Mouse (Mus musculus) intestine, embryonic 15.5 days (tissue): ENCODE measurements around the gene Vstm2a. TPM values are rescaled to one million over a fixed set of nuclear protein-coding genes. Genes with fewer than 3 reads are reported as not detected.

Source experiments
- ATAC-seq: fragments of 200-750 bp; cut with Nextera tagmentation; 2 replicates; pipeline ENCODE4 v1.8.0; 2017; ENCODE audit warnings: moderate TSS enrichment, moderate library complexity
- H3K27ac ChIP-seq: fragments of 300-500 bp; sonication (generic); 2 replicates; pipeline ENCODE4 v1.5.1; 2015; ENCODE audit warnings: mild to moderate bottlenecking, inconsistent platforms
- H3K27me3 ChIP-seq: fragments of 300-500 bp; sonication (generic); replicated peaks from 2 replicates; pipeline ENCODE4 v1.6.1; 2015; ENCODE audit warnings: inconsistent platforms
- H3K36me3 ChIP-seq: fragments of 300-500 bp; sonication (generic); 2 replicates; pipeline ENCODE4 v1.6.1; 2015; ENCODE audit warnings: inconsistent platforms
- H3K4me1 ChIP-seq: fragments of 300-500 bp; sonication (generic); replicated peaks from 2 replicates; pipeline ENCODE4 v1.6.1; 2015; ENCODE audit warnings: inconsistent platforms
- H3K4me2 ChIP-seq: fragments of 300-500 bp; sonication (generic); replicated peaks from 2 replicates; pipeline ENCODE4 v1.6.1; 2015; ENCODE audit warnings: mild to moderate bottlenecking, inconsistent platforms
- H3K4me3 ChIP-seq: fragments of 300-500 bp; sonication (generic); replicated peaks from 2 replicates; pipeline ENCODE4 v1.5.1; 2015; ENCODE audit warnings: inconsistent platforms
- H3K9ac ChIP-seq: fragments of 300-500 bp; sonication (generic); 2 replicates; pipeline ENCODE4 v1.6.1; 2015; ENCODE audit warnings: inconsistent platforms
- H3K9me3 ChIP-seq: fragments of 300-500 bp; sonication (generic); 2 replicates; pipeline ENCODE4 v1.6.1; 2016; ENCODE audit warnings: inconsistent platforms
- WGBS: fragments of 180-500 bp; shearing (Covaris S2); methylation state at CpG from one replicate; pipeline ENCODE4 v1.1.7; 2015; 5-methylcytosine and 5-hydroxymethylcytosine counted together
- polyA plus RNA-seq: library from polyadenylated mRNA; unstranded; fragments of >200 nt; fragmentation: Nextera tagmentation; extraction: Ambion mirVana; gene quantifications from 2 replicates; pipeline ENCODE4 v1.2.1, GENCODE M21; 2015

The Vstm2a gene
- 1.8 and 1.9 TPM in 2 replicates for polyA plus RNA-seq

GRCm38 (mm10) chr11:16257473-16257921 lies at the start of gene Vstm2a:
Vstm2a (plus strand) TSS chr11:16257724.
- peaks cover 10% of the 10 kb centered on the region for H3K4me1 ChIP-seq
- no peaks in the 10 kb centered on the region for H3K36me3 ChIP-seq
- peak within 1 kb of the TSS; percentile 95 for H3K4me2 ChIP-seq
- no peak within 1 kb of the TSS for H3K27ac ChIP-seq
- peak; percentile 82 for ATAC-seq
- peak within 1 kb of the TSS; percentile 43 for H3K9ac ChIP-seq
- H3K27me3 ChIP-seq: peaks cover 36% of the 10 kb centered on the region
- H3K4me3 ChIP-seq: peak within 1 kb of the TSS; percentile 55
- H3K9me3 ChIP-seq: no peaks in the 10 kb centered on the region
- under 1% methylated on average over 44 of the region's 44 CpGs for WGBS

GRCm38 (mm10) chr11:16257011-16257410 lies 513 bp upstream of the Vstm2a start:
- ATAC-seq: no peak
- Histone ChIP-seq H3K9ac (no peak overlapping the region), H3K27ac (no peak overlapping the region), H3K9me3 (no peaks in the 10 kb centered on the region), H3K27me3 (peaks cover 36% of the 10 kb centered on the region), H3K36me3 (no peaks in the 10 kb centered on the region), H3K4me1 (peaks cover 10% of the 10 kb centered on the region), H3K4me2 (peak overlapping the region; percentile 95), H3K4me3 (peak overlapping the region; percentile 55)
- WGBS: 30% methylated on average over 7 of the region's 7 CpGs

GRCm38 (mm10) chr11:16258300-16258699 lies 776 bp downstream of the Vstm2a start:
- no peak overlapping the region for H3K4me2 ChIP-seq
- H3K4me1 ChIP-seq: peaks cover 10% of the 10 kb centered on the region
- H3K36me3 ChIP-seq: no peaks in the 10 kb centered on the region
- no peak overlapping the region for H3K4me3 ChIP-seq
- H3K27me3 ChIP-seq: peaks cover 36% of the 10 kb centered on the region
- no peaks in the 10 kb centered on the region for H3K9me3 ChIP-seq
- no peak for ATAC-seq
- no peak overlapping the region for H3K27ac ChIP-seq
- H3K9ac ChIP-seq: no peak overlapping the region
- WGBS: 37% methylated on average over 1 of the region's 1 CpGs

- Histone ChIP-seq H3K4me2 (no peak overlapping the region), H3K27ac (no peak overlapping the region), H3K9ac (no peak overlapping the region), H3K27me3 (peaks cover 36% of the 10 kb centered on the region), H3K36me3 (no peaks in the 10 kb centered on the region), H3K9me3 (no peaks in the 10 kb centered on the region), H3K4me3 (no peak overlapping the region), H3K4me1 (peaks cover 10% of the 10 kb centered on the region)
- ATAC-seq: no peak
- WGBS: 16% methylated on average over 9 of the region's 9 CpGs
Observed at GRCm38 (mm10) chr11:16259876-16260275, 2.4 kb downstream of the Vstm2a start.

GRCm38 (mm10) chr11:16260764-16261578 lies 3.4 kb downstream of the Vstm2a start:
- Histone ChIP-seq H3K9me3 (no peaks in the 10 kb centered on the region), H3K9ac (peak overlapping the region; percentile 30), H3K27me3 (peaks cover 36% of the 10 kb centered on the region), H3K4me1 (peaks cover 10% of the 10 kb centered on the region), H3K36me3 (no peaks in the 10 kb centered on the region), H3K4me2 (peak overlapping the region; percentile 83), H3K27ac (no peak overlapping the region), H3K4me3 (peak overlapping the region; percentile 36)
- under 1% methylated on average over 40 of the region's 40 CpGs for WGBS
- ATAC-seq: peak; percentile 86

- Histone ChIP-seq H3K9ac (no peak overlapping the region), H3K4me3 (no peak overlapping the region), H3K4me2 (no peak overlapping the region), H3K36me3 (no peaks in the 10 kb centered on the region), H3K27ac (no peak overlapping the region), H3K9me3 (no peaks in the 10 kb centered on the region), H3K4me1 (no peaks in the 10 kb centered on the region), H3K27me3 (no peaks in the 10 kb centered on the region)
- WGBS: 91% methylated on average over 1 of the region's 1 CpGs
- no peak for ATAC-seq
Observed at GRCm38 (mm10) chr11:16268396-16268795, 10.9 kb downstream of the Vstm2a start.

- no peak overlapping the region for H3K27ac ChIP-seq
- no peaks in the 10 kb centered on the region for H3K4me1 ChIP-seq
- H3K4me2 ChIP-seq: no peak overlapping the region
- H3K4me3 ChIP-seq: no peak overlapping the region
- WGBS: 61% methylated on average over 1 of the region's 1 CpGs
- H3K27me3 ChIP-seq: no peaks in the 10 kb centered on the region
- no peak for ATAC-seq
- no peak overlapping the region for H3K9ac ChIP-seq
- H3K36me3 ChIP-seq: no peaks in the 10 kb centered on the region
- H3K9me3 ChIP-seq: no peaks in the 10 kb centered on the region
Observed at GRCm38 (mm10) chr11:16290381-16290780, 32.9 kb downstream of the Vstm2a start.

- H3K27ac ChIP-seq: no peak overlapping the region
- no peaks in the 10 kb centered on the region for H3K36me3 ChIP-seq
- H3K4me3 ChIP-seq: no peak overlapping the region
- H3K9me3 ChIP-seq: no peaks in the 10 kb centered on the region
- H3K27me3 ChIP-seq: no peaks in the 10 kb centered on the region
- H3K9ac ChIP-seq: no peak overlapping the region
- no peak for ATAC-seq
- 77% methylated on average over 4 of the region's 4 CpGs for WGBS
- H3K4me1 ChIP-seq: no peaks in the 10 kb centered on the region
- no peak overlapping the region for H3K4me2 ChIP-seq
Observed at GRCm38 (mm10) chr11:16292960-16293359, 35.4 kb downstream of the Vstm2a start.

GRCm38 (mm10) chr11:16296521-16296920 lies 39.0 kb downstream of the Vstm2a start:
- Histone ChIP-seq H3K4me1 (no peaks in the 10 kb centered on the region), H3K27me3 (no peaks in the 10 kb centered on the region), H3K4me3 (no peak overlapping the region), H3K36me3 (no peaks in the 10 kb centered on the region), H3K4me2 (no peak overlapping the region), H3K9me3 (no peaks in the 10 kb centered on the region), H3K9ac (no peak overlapping the region), H3K27ac (no peak overlapping the region)
- 51% methylated on average over 1 of the region's 1 CpGs for WGBS
- no peak for ATAC-seq

GRCm38 (mm10) chr11:16299492-16299891 lies 42.0 kb downstream of the Vstm2a start:
- Histone ChIP-seq H3K4me2 (no peak overlapping the region), H3K9ac (no peak overlapping the region), H3K9me3 (no peaks in the 10 kb centered on the region), H3K4me3 (no peak overlapping the region), H3K27ac (no peak overlapping the region), H3K4me1 (no peaks in the 10 kb centered on the region), H3K36me3 (no peaks in the 10 kb centered on the region), H3K27me3 (no peaks in the 10 kb centered on the region)
- 41% methylated on average over 1 of the region's 1 CpGs for WGBS
- no peak for ATAC-seq

GRCm38 (mm10) chr11:16299960-16300359 lies 42.4 kb downstream of the Vstm2a start:
- Histone ChIP-seq H3K4me3 (no peak overlapping the region), H3K27me3 (no peaks in the 10 kb centered on the region), H3K9me3 (no peaks in the 10 kb centered on the region), H3K4me1 (no peaks in the 10 kb centered on the region), H3K36me3 (no peaks in the 10 kb centered on the region), H3K27ac (no peak overlapping the region), H3K9ac (no peak overlapping the region), H3K4me2 (no peak overlapping the region)
- ATAC-seq: no peak
- 45% methylated on average over 1 of the region's 1 CpGs for WGBS

GRCm38 (mm10) chr11:16300709-16301108 lies 43.2 kb downstream of the Vstm2a start:
- WGBS: 75% methylated on average over 2 of the region's 2 CpGs
- Histone ChIP-seq H3K4me2 (no peak overlapping the region), H3K27ac (no peak overlapping the region), H3K27me3 (no peaks in the 10 kb centered on the region), H3K36me3 (no peaks in the 10 kb centered on the region), H3K9ac (no peak overlapping the region), H3K4me3 (no peak overlapping the region), H3K9me3 (no peaks in the 10 kb centered on the region), H3K4me1 (no peaks in the 10 kb centered on the region)
- no peak for ATAC-seq

GRCm38 (mm10) chr11:16315097-16315496 lies 57.6 kb downstream of the Vstm2a start:
- ATAC-seq: no peak
- H3K4me1 ChIP-seq: no peaks in the 10 kb centered on the region
- H3K4me3 ChIP-seq: no peak overlapping the region
- no peak overlapping the region for H3K9ac ChIP-seq
- H3K27ac ChIP-seq: no peak overlapping the region
- WGBS: 75% methylated on average over 2 of the region's 2 CpGs
- H3K4me2 ChIP-seq: no peak overlapping the region
- H3K9me3 ChIP-seq: no peaks in the 10 kb centered on the region
- H3K27me3 ChIP-seq: no peaks in the 10 kb centered on the region
- no peaks in the 10 kb centered on the region for H3K36me3 ChIP-seq
